Mouse (Mus musculus) forebrain, embryonic 10.5 days (tissue): ENCODE measurements around the gene Zfp629. TPM values are rescaled to one million over a fixed set of nuclear protein-coding genes. Genes with fewer than 3 reads are reported as not detected.
"Not testable (repeated sequence)": the region's sequence is repeated elsewhere in the genome, so short reads cannot be mapped to it uniquely, and the experiment has no call there.

Source experiments
- DNase-seq: peaks from one replicate; pipeline ENCODE4 v3.0.0-alpha.2; 2017; ENCODE audit warnings: low spot score; ENCODE audit errors: extremely low spot score
- H3K27ac ChIP-seq: fragments of 300-500 bp; sonication (generic); 2 replicates; pipeline ENCODE4 v1.5.1; 2016; ENCODE audit warnings: mild to moderate bottlenecking
- H3K27me3 ChIP-seq: fragments of 300-500 bp; sonication (generic); 2 replicates; pipeline ENCODE4 v1.6.1; 2016; ENCODE audit warnings: mild to moderate bottlenecking; ENCODE audit not compliant: poor library complexity, severe bottlenecking
- H3K36me3 ChIP-seq: fragments of 300-500 bp; sonication (generic); replicated peaks from 2 replicates; pipeline ENCODE4 v1.6.1; 2016; ENCODE audit warnings: mild to moderate bottlenecking, moderate library complexity
- H3K4me1 ChIP-seq: fragments of 300-500 bp; sonication (generic); 2 replicates; pipeline ENCODE4 v1.6.1; 2016
- H3K4me3 ChIP-seq: fragments of 300-500 bp; sonication (generic); 2 replicates; pipeline ENCODE4 v1.5.1; 2016; ENCODE audit warnings: mild to moderate bottlenecking, moderate library complexity
- H3K9me3 ChIP-seq: fragments of 300-500 bp; sonication (generic); 2 replicates; pipeline ENCODE4 v1.6.1; 2016; ENCODE audit warnings: mild to moderate bottlenecking, moderate library complexity
- WGBS: fragments of 180-500 bp; shearing (Covaris S2); methylation state at CpG from one replicate; pipeline ENCODE4 v1.1.7; 2016; 5-methylcytosine and 5-hydroxymethylcytosine counted together
- polyA plus RNA-seq: library from polyadenylated mRNA; unstranded; fragments of >200 nt; fragmentation: Nextera tagmentation; extraction: Ambion mirVana; gene quantifications from 2 replicates; pipeline ENCODE4 v1.2.1, GENCODE M21; 2016

Zfp629 gene
- polyA plus RNA-seq, 1 experiment from 2014 or later = 30.6 TPM

- peaks cover 14% of the 10 kb centered on the region for H3K4me1 ChIP-seq
- no peaks in the 10 kb centered on the region for H3K36me3 ChIP-seq
- peaks cover 5% of the 10 kb centered on the region for H3K27me3 ChIP-seq
- no peaks in the 10 kb centered on the region for H3K9me3 ChIP-seq
- no peak overlapping the region for H3K27ac ChIP-seq
- no peak for DNase-seq
- no peak overlapping the region for H3K4me3 ChIP-seq
- 74% methylated on average over 4 of the region's 4 CpGs for WGBS
Observed at GRCm38 (mm10) chr7:127641260-127641659, 25.7 kb upstream of the Zfp629 start.

- under 1% methylated on average over 27 of the region's 27 CpGs for WGBS
- Histone ChIP-seq H3K9me3 (no peaks in the 10 kb centered on the region), H3K4me1 (peaks cover 14% of the 10 kb centered on the region), H3K27ac (peak overlapping the region; percentile 82), H3K4me3 (peak overlapping the region; percentile 64), H3K36me3 (no peaks in the 10 kb centered on the region), H3K27me3 (peaks cover 10% of the 10 kb centered on the region)
- DNase-seq = peak; percentile 74
Observed at GRCm38 (mm10) chr7:127636963-127637362, 21.4 kb upstream of the Zfp629 start.

- Histone ChIP-seq H3K27me3 (peaks cover 7% of the 10 kb centered on the region), H3K36me3 (no peaks in the 10 kb centered on the region), H3K4me1 (peaks cover 1% of the 10 kb centered on the region), H3K9me3 (no peaks in the 10 kb centered on the region), H3K27ac (no peak overlapping the region), H3K4me3 (no peak overlapping the region)
- 70% methylated on average over 4 of the region's 4 CpGs for WGBS
- DNase-seq = no peak
Observed at GRCm38 (mm10) chr7:127631416-127631815, 15.8 kb upstream of the Zfp629 start.

GRCm38 (mm10) chr7:127628646-127629045, 13.0 kb upstream of the Zfp629 start:
- no peaks in the 10 kb centered on the region; the same call in 1 of the 2 replicates for H3K9me3 ChIP-seq
- H3K4me1 ChIP-seq = no peaks in the 10 kb centered on the region
- no peaks in the 10 kb centered on the region for H3K36me3 ChIP-seq
- no peak overlapping the region for H3K4me3 ChIP-seq
- no peak overlapping the region for H3K27ac ChIP-seq
- no peak for DNase-seq
- no peaks in the 10 kb centered on the region for H3K27me3 ChIP-seq
- WGBS = 78% methylated on average over 5 of the region's 5 CpGs

- Histone ChIP-seq H3K27ac (no peak overlapping the region), H3K4me3 (no peak overlapping the region), H3K9me3 (no peaks in the 10 kb centered on the region; the same call in 1 of the 2 replicates), H3K36me3 (no peaks in the 10 kb centered on the region), H3K27me3 (no peaks in the 10 kb centered on the region), H3K4me1 (no peaks in the 10 kb centered on the region)
- WGBS = 89% methylated on average over 4 of the region's 4 CpGs
- DNase-seq = no peak
Observed at GRCm38 (mm10) chr7:127626471-127626870, 10.9 kb upstream of the Zfp629 start.

- H3K9me3 ChIP-seq = no peaks in the 10 kb centered on the region; the same call in 1 of the 2 replicates
- H3K27me3 ChIP-seq = no peaks in the 10 kb centered on the region
- H3K36me3 ChIP-seq = no peaks in the 10 kb centered on the region
- no peak for DNase-seq
- no peak overlapping the region for H3K4me3 ChIP-seq
- no peaks in the 10 kb centered on the region for H3K4me1 ChIP-seq
- H3K27ac ChIP-seq = no peak overlapping the region
- 98% methylated on average over 7 of the region's 7 CpGs for WGBS
Observed at GRCm38 (mm10) chr7:127626039-127626438, 10.4 kb upstream of the Zfp629 start.

GRCm38 (mm10) chr7:127618402-127618801, 2.8 kb upstream of the Zfp629 start:
- H3K4me1 ChIP-seq = peaks cover 35% of the 10 kb centered on the region
- H3K4me3 ChIP-seq, H3K9me3 ChIP-seq, H3K27ac ChIP-seq, DNase-seq, H3K27me3 ChIP-seq, H3K36me3 ChIP-seq: not testable (repeated sequence)
- WGBS = 92% methylated on average over 7 of the region's 8 CpGs

GRCm38 (mm10) chr7:127617962-127618361, 2.4 kb upstream of the Zfp629 start:
- WGBS = 36% methylated on average over 2 of the region's 2 CpGs

GRCm38 (mm10) chr7:127616881-127617280, 1.3 kb upstream of the Zfp629 start:
- H3K27me3 ChIP-seq = no peaks in the 10 kb centered on the region
- H3K9me3 ChIP-seq = peaks cover 1% of the 10 kb centered on the region; the same call in 1 of the 2 replicates
- no peak for DNase-seq
- H3K4me3 ChIP-seq = 0 out of 2 replicates have a peak overlapping the region, but pooled peaks have one; percentile 14
- H3K4me1 ChIP-seq = peaks cover 39% of the 10 kb centered on the region
- H3K27ac ChIP-seq = no peak overlapping the region
- H3K36me3 ChIP-seq = peaks cover 16% of the 10 kb centered on the region
- 90% methylated on average over 1 of the region's 1 CpGs for WGBS

More at GRCm38 (mm10) chr7:127617962-127618361, 2.4 kb upstream of the Zfp629 start:
- Histone ChIP-seq H3K4me1 (peaks cover 39% of the 10 kb centered on the region), H3K36me3 (peaks cover 5% of the 10 kb centered on the region), H3K27ac (peak overlapping the region; percentile 44; the same call in 1 of the 2 replicates), H3K9me3 (no peaks in the 10 kb centered on the region), H3K4me3 (no peak overlapping the region; the same call in 1 of the 2 replicates), H3K27me3 (no peaks in the 10 kb centered on the region)
- no peak for DNase-seq

GRCm38 (mm10) chr7:127616336-127616735, 739 bp upstream of the Zfp629 start:
- Histone ChIP-seq H3K36me3 (peaks cover 21% of the 10 kb centered on the region), H3K27ac (no peak overlapping the region), H3K9me3 (peaks cover 7% of the 10 kb centered on the region; the same call in 1 of the 2 replicates), H3K4me3 (peak overlapping the region; percentile 14), H3K27me3 (no peaks in the 10 kb centered on the region), H3K4me1 (peaks cover 39% of the 10 kb centered on the region)
- 87% methylated on average over 1 of the region's 1 CpGs for WGBS
- no peak for DNase-seq

- Histone ChIP-seq H3K27ac (peak overlapping the region; percentile 98), H3K4me1 (peaks cover 39% of the 10 kb centered on the region), H3K36me3 (peaks cover 39% of the 10 kb centered on the region), H3K4me3 (peak overlapping the region; percentile 100), H3K9me3 (peaks cover 13% of the 10 kb centered on the region; the same call in 1 of the 2 replicates), H3K27me3 (no peaks in the 10 kb centered on the region)
- under 1% methylated on average over 43 of the region's 44 CpGs for WGBS
- peak; percentile 47 for DNase-seq
Observed at GRCm38 (mm10) chr7:127614511-127614890, 1.1 kb downstream of the Zfp629 start.

GRCm38 (mm10) chr7:127614091-127614490, 1.5 kb downstream of the Zfp629 start:
- Histone ChIP-seq H3K36me3 (peaks cover 44% of the 10 kb centered on the region), H3K27ac (peak overlapping the region; percentile 98), H3K4me3 (peak overlapping the region; percentile 100), H3K4me1 (peaks cover 39% of the 10 kb centered on the region), H3K27me3 (no peaks in the 10 kb centered on the region), H3K9me3 (peaks cover 13% of the 10 kb centered on the region; the same call in 1 of the 2 replicates)
- no peak for DNase-seq
- 25% methylated on average over 8 of the region's 8 CpGs for WGBS

- 91% methylated on average over 8 of the region's 8 CpGs for WGBS
- H3K9me3 ChIP-seq = peaks cover 13% of the 10 kb centered on the region; the same call in 1 of the 2 replicates
- peak overlapping the region; percentile 100 for H3K4me3 ChIP-seq
- peaks cover 39% of the 10 kb centered on the region for H3K4me1 ChIP-seq
- H3K27ac ChIP-seq = peak overlapping the region; percentile 98; the same call in 1 of the 2 replicates
- no peaks in the 10 kb centered on the region for H3K27me3 ChIP-seq
- DNase-seq = no peak
- peaks cover 49% of the 10 kb centered on the region for H3K36me3 ChIP-seq
Observed at GRCm38 (mm10) chr7:127613501-127613900, 2.1 kb downstream of the Zfp629 start.
